Mouse (Mus musculus) kidney, adult 11 months (tissue): ENCODE measurements around the gene Tuba3a.

ENCODE experiments used
- DNase-seq: peaks from one replicate; pipeline ENCODE4 v3.0.0; 2022

The Tuba3a gene

DNA sequence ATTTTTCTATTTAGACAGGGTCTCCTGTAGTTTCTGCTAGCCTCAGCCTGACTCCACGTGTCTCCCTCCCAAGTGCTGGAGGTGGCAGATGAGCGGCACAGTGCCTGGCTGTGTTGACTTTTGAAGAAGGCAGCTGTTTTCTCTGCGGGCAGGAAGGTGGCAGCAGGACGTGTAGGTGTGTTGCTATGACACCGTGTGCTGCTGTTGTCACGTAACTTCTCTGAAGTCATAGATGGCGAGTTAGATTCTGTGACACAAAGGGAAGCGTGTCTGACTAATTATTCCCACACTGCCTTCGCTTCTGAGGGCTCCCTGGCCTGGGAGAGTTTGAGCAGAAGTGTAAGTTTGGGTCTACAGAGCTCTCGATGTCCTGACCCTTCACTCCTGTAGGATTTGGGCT, 20.6 kb downstream of the Tuba3a start:
- no peak for DNase-seq

DNA sequence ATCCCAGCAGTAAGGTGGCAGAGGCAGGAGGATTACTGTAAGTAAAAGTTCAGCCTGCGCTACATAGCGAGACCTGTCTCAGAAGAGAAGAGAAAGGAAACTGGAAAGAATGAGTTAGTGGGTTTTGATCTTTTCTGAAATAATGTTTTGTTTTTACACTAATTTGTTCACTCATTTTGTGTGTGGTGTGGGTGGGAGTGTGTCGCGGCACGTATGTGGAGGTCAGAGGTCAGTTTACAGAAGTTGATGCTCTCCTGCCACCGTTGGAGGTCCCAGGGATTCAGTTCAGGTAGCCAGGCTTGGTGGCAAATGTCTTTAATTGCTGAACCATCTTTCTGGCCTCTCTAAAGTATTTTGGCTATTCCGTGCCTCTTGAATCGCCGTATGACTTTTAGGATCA, 21.6 kb downstream of the Tuba3a start:
- no peak for DNase-seq

DNA sequence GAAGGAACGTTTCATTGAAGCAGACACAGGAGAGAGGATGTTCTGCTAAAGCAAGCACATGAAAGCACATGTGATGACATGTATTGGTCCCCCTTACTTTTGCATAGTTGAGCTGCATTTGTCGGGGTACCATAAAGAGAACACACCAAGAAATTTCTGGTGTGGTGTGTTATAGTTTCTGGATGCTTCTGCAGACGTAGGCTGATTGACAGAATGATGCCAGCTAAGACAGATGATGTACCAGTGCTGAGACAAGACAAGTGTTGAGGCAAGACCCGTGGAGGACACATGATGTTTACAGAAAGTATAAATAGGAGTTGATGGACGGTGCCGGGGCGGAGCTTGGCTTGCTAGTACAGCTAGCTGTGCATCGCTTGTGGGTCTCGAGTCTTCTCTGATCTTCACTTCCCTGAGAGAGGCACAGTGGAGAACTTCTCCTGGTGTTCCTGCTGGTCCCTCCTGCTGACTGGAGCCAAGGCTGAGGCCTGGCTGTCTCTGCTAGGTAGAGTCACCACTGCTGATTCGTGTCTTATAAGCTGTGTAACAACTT, 25.8 kb downstream of the Tuba3a start:
- DNase-seq, result no peak

DNA sequence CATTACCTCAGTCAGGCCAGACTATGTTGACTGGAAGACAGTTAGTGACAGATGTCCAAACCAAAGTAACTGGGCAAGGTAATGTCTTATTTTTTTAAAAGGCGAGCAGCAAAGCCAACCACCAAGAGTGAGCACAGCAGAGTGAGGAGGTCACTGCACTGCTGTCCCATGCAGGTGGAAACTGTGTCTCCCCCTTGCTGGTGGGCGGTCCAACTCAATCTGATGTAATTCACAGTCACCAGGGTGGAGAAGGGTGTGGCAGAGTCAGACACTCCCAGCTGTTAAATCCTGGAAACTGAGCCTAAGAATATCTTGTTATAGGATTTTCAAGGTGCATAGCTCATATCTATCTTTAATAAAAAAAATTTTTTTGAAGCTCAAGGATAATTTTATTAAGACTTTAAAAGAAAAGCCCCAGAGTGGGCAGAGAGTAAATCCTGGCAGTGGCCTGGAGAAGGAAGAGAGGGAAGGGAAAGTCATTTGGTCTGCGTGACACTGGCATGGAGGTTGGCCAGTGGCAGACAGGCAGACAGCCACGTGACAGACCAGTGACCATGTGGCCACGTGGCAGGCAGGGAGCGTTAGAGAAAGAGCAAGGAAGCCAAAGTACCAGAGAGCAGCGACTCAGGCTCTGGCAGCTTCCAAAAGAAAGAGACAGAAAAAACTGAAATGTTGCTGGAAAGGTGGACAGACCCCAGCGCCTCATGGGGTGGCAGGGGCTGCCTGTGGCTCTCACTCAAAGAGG, 29.4 kb downstream of the Tuba3a start:
- peak; percentile 78 for DNase-seq

- DNase-seq, result no peak
Measured at GRCm38 (mm10) chr6:125255516-125256044, 30.3 kb downstream of the Tuba3a start.

DNA sequence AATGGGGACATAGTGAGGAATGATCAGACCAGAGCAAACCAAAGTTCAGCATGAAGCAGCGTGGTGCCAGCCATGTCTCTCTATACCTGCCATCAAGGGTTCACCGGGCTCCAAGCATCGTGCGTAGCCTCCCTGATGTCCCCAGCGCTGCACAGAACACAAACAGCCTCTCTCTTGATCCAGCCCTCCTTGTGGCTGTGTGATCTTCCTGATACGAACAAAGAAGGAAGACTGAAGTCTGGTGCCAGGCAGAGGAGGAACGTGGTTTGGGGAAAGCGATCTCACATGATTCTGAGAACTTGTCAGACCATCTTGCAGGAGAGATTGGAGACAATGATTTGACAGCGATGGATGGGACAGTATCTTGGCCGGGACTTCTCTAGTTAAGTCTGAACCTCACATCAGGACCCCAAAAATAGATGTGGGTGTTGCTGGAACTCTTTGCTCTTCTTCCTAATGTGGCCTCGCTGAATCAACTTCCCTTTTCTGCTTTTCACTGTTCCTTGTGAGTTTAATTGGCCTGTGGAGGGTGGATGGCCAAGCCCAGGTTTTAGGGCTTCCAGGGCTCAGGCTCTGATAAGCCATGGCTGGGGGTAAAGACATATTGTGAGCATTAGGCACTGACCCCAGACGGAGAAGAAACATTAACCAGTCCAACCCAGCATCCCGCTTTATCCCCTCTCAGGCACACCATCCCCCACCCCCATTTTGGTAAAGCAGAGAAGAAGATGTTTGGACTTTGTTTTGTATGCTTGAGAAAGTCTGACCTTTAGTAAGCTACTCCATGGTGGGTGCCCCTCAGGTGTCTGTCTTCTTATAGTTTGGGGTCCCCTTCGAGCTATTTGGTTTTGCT, 31.8 kb downstream of the Tuba3a start:
- DNase-seq, result peak; percentile 52

DNA sequence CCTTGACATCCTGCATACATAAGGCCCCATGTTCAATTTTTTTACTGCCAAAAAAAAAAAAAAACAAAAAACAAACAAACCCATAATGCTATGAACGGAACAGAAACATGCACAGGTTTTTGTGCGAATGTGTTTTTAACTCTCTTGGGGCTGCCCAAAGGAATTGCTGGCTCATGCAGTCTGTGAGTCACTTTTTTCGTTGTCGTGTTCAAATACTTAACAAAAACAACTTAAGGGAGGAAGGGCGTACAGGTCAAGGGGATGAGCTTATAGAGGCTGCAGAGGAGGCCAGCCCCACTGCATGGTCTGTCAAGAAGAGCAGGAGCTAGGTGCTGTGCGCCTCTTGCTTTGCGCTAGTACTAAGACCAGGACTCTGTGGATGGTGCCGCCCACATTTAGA, 33.1 kb downstream of the Tuba3a start:
- no peak for DNase-seq

DNA sequence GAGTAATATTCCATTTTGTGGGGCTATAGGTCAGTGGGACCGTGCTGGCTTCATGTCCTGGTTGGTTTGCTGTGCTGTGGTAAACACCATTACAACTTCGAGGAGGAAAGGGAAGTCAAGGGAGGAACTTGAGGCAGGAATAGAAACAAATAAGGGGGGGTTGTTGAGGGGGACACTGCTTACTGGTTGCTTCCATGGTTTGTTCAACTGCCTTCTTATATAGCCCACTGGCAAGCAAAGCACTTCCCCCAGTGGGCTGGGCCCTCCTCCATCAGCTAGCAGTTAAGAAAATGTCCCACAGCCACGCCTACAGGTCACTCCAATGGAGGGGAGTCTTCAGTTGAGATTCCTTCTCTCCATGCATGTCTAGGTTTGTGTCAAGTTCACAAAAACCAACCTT, 33.6 kb downstream of the Tuba3a start:
- DNase-seq, result no peak

DNA sequence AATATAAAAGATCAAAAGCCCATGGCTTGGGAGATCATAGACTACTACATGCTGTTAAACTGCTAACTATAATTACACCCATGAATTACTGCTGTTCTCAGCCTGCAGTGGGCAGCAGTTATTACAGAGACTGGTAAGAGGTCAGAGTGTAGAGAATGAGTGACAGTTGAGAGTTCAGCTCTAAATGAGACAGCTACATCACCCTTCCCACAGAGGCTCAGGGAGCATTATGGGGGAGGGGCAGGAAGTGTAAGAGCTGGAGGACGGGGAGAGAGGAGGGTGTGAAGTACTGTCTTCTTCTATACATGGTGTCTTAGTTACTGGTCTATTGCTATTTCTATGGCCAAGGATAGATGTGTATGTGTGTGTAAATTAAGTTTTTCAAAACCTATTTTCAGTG, 41.3 kb downstream of the Tuba3a start:
- DNase-seq, result no peak

DNA sequence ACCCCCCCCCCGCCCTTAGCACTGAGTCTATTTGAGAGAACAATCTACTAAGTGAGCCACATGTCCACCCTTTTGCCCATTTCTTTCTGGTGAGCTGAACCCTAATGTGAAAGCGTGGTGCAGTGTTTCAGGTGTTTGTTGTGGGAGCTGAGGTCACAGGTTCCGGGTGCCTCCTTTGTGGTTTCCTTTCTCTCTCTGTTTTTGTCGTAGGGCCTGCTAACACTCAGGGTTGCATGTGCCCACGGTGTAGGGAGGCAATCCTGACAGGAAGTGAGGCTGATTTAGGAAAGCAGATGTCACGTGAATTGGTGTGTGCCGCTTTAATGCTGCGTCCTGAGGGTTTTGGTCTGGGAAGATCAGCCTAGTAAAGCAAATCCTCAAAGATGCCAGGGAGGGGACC, 44.3 kb downstream of the Tuba3a start:
- DNase-seq, result no peak

GRCm38 (mm10) chr6:125240617-125241016, 45.2 kb downstream of the Tuba3a start:
- no peak for DNase-seq

- no peak for DNase-seq
Measured at GRCm38 (mm10) chr6:125239547-125239946, 46.3 kb downstream of the Tuba3a start.

DNA sequence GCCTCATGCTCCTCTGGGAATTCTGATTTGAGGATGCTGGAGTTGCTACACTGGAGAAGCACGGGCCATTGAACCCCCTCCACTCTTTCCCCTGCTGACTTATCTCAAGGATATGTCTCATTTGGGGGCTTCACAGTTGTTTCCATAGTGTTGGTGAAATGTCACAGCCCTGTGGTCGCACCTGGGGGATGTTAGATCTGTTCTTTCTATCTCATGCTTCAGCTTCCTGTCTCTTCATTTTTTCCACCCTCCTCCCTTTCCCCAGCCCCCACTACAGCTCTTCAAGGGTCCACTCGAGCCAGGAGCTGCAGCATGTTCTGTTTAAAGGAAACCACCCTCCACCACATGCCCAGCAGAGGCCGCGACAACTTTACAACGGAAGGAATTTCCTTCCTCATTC, 47.4 kb downstream of the Tuba3a start:
- no peak for DNase-seq

DNA sequence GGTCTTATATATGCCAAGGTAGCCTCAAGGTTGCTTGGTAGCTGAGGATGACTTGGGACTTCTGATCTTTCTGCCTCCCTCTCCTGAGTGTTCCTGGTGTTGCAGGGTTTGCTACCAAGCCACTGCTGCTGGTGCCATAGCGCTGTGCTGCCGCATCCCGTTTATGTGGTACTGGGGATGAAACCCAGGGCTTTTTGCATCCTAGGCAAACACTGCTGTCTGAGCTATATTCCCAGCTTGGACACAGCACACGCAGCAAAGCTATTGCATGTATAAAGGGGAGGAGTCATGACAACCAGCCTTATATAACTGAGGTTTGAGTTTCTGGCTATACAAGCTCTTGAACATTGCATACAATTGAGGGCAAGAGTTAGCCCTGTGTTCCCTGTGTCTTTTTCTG, 48.4 kb downstream of the Tuba3a start:
- DNase-seq, result no peak

- no peak for DNase-seq
Measured at GRCm38 (mm10) chr6:125236782-125237181, 49.1 kb downstream of the Tuba3a start, which contains the start of gene Cd27. TSS of gene Cd27 (minus strand) at chr6:125237010.

- DNase-seq, result no peak
Measured at GRCm38 (mm10) chr6:125236341-125236740, 49.5 kb downstream of the Tuba3a start.

GRCm38 (mm10) chr6:125234520-125234828, 51.4 kb downstream of the Tuba3a start:
- no peak for DNase-seq

DNA sequence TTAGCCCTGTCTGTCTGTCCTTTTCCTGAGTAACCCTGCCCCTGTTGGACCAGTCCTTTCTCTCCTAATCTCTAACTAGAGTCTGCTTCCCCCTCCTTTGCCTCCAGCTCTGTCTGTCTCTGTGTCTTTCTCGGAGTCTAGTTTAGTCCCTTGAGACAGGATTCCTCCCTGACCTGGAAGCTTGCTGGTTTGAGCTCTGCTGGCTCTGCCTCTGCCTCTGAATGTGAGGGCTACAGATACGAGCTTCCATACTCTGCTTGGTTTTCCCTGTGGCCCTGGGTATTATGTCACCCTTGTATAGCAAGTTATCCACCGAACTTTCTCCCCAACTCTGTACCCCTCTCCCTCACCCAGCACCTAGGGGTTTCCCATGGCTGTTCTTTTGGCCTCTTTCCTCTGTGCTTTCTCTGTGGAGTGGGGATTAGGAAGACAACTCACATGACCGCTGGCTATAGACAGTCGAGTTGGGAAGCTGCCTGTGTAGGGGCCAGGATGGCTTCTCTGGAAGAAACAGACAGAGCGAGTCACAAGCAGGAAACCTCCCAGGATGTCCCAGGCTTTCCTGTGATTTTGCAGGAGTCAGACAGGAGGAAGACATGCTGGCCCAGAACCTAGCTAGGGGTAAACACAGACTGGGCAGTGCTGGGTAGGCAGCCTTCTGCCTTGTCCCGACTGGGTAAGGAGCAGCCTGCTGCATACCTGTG, 51.9 kb downstream of the Tuba3a start:
- DNase-seq, result no peak

GRCm38 (mm10) chr6:125232516-125232915, 53.3 kb downstream of the Tuba3a start:
- DNase-seq, result no peak

GRCm38 (mm10) chr6:125232045-125232437, 53.8 kb downstream of the Tuba3a start:
- DNase-seq, result no peak

DNA sequence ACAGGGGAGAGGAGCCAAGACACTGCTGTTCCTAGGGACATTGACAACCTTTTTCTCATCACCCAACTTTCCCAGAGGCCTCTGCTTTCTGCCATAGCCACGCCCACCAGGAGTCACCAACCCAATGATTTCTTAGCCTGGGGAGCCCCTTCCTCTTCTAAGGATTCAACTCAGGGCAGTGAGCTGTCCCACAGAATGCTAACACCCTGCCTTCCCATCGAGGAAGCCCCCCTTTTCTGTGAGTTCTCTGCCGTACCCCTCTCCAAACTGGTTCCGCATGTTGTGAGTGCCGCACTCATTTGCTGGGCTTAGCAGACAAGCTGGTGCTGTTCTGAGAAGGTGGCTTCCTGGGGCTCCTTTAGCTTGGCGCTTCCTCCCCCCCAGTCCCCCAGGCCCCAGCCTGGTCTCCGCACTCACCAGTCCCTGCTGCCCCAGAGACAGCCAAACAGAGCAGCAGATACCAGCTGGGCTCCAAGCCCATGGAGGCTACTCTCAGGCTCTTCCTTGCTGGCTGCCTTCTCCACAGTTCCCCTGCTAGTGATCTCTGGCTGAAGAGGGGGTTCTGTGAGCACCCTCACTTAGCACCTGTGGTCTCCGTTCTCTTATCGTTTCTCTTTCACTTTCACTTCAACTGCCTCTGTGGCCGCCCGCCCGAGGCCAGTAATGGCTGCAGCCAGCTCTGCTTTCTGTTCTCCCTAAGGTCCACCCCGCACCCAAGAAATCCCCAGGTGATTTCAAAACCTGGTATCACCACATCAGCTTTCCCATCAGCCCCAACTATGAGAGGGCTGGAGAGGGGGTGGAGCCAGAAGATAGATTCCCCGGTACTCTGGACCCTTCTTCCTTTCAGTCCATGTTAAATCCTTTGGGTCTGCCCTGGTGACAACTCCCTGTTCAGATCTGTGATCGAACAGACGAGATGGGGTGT, 54.5 kb downstream of the Tuba3a start, which contains the start of gene Tapbpl:
Tapbpl (minus strand) TSS at position 744 of the 928 bp plus-strand sequence.
- peak; percentile 51 for DNase-seq

GRCm38 (mm10) chr6:125230571-125230970, 55.3 kb downstream of the Tuba3a start:
- DNase-seq, result no peak
